Mouse (Mus musculus) limb, embryonic 14.5 days (tissue): ENCODE data around the gene Zfp691. TPM values are rescaled to one million over a fixed set of nuclear protein-coding genes. Genes with fewer than 3 reads are reported as not detected.

ENCODE experiments used
- ATAC-seq: fragments of 200-750 bp; cut with Nextera tagmentation; 2 replicates; pipeline ENCODE4 v1.8.0; 2017; ENCODE audit warnings: low read depth, moderate number of reproducible peaks, moderate TSS enrichment; ENCODE audit not compliant: low FRiP score
- DNase-seq: peaks from one replicate; pipeline ENCODE4 v3.0.0-alpha.2; 2015; ENCODE audit warnings: low spot score
- H3K27ac ChIP-seq: fragments of 300-500 bp; sonication (generic); replicated peaks from 2 replicates; pipeline ENCODE4 v1.5.1; 2014; ENCODE audit warnings: low read depth, mild to moderate bottlenecking, low read length, moderate library complexity, mixed read lengths
- H3K27me3 ChIP-seq: fragments of 300-500 bp; sonication (generic); 2 replicates; pipeline ENCODE4 v1.6.1; 2014; ENCODE audit warnings: low read length, mixed read lengths; ENCODE audit not compliant: control insufficient read depth, insufficient read depth
- H3K36me3 ChIP-seq: fragments of 300-500 bp; sonication (generic); 2 replicates; pipeline ENCODE4 v1.6.1; 2014; ENCODE audit warnings: mild to moderate bottlenecking, low read length, moderate library complexity, mixed read lengths; ENCODE audit not compliant: control insufficient read depth, insufficient read depth
- H3K4me1 ChIP-seq: fragments of 300-500 bp; sonication (generic); 2 replicates; pipeline ENCODE4 v1.6.1; 2014; ENCODE audit warnings: antibody characterized with exemption, low read length, mixed read lengths; ENCODE audit not compliant: control insufficient read depth, insufficient read depth
- H3K4me2 ChIP-seq: fragments of 300-500 bp; sonication (generic); replicated peaks from 2 replicates; pipeline ENCODE4 v1.6.1; 2014; ENCODE audit warnings: low read depth, mild to moderate bottlenecking, low read length, moderate library complexity; ENCODE audit not compliant: severe bottlenecking
- H3K4me3 ChIP-seq: fragments of 300-500 bp; sonication (generic); replicated peaks from 2 replicates; pipeline ENCODE4 v1.5.1; 2014; ENCODE audit warnings: low read length
- H3K9ac ChIP-seq: fragments of 300-500 bp; sonication (generic); 2 replicates; pipeline ENCODE4 v1.6.1; 2014; ENCODE audit warnings: mild to moderate bottlenecking, low read depth, low read length, moderate library complexity; ENCODE audit not compliant: severe bottlenecking
- H3K9me3 ChIP-seq: fragments of 300-500 bp; sonication (generic); 2 replicates; pipeline ENCODE4 v1.6.1; 2016; ENCODE audit warnings: low read length; ENCODE audit not compliant: control insufficient read depth
- POLR2A ChIP-seq: fragments of 200-500 bp; IDR thresholded peaks from 2 replicates; pipeline ENCODE4 v1.8.0; 2012; ENCODE audit warnings: inconsistent platforms, mild to moderate bottlenecking, moderate library complexity, borderline replicate concordance; ENCODE audit not compliant: insufficient read depth, insufficient read length; ENCODE audit errors: extremely low read depth
- WGBS: fragments of 180-500 bp; shearing (Covaris S2); extraction: QIAGEN DNeasy Blood & Tissue Kit; methylation state at CpG from one replicate; pipeline ENCODE4 v1.1.7; 2014; 5-methylcytosine and 5-hydroxymethylcytosine counted together
- microRNA counts: library from miRNA; unstranded; fragments of <30 nt; microRNA quantifications from one replicate; lab custom pipeline; 2016
- microRNA-seq: library from miRNA; unstranded; fragments of <30 nt; microRNA quantifications from one replicate; pipeline ENCODE4, GENCODE M21; 2016
- polyA plus RNA-seq, 2 experiments: library from polyadenylated mRNA; depleted of rRNA in 1 of 2; stranded (reverse) in 1 of 2; unstranded in 1 of 2; fragments of >200 nt; fragmentation: Nextera tagmentation in 1 of 2; extraction: Ambion mirVana in 1 of 2; gene quantifications; 2 replicates each; pipeline versions ENCODE4 v1.2.1 to v1.2.3; 2012 to 2014

The Zfp691 gene
- polyA plus RNA-seq, 2 experiments: 7.2 to 10.6 TPM

GRCm38 (mm10) chr4:119124771-119125273 is 49.2 kb downstream of the Zfp691 start:
- Histone ChIP-seq H3K36me3 (peaks cover 92% of the 10 kb centered on the region), H3K4me3 (no peak overlapping the region), H3K27ac (no peak overlapping the region), H3K4me2 (no peak overlapping the region), H3K27me3 (no peaks in the 10 kb centered on the region), H3K4me1 (no peaks in the 10 kb centered on the region), H3K9ac (no peak overlapping the region), H3K9me3 (no peaks in the 10 kb centered on the region)
- WGBS: 61% methylated on average over 2 of the region's 2 CpGs
- TF ChIP-seq POLR2A: no peak
- DNase-seq (no peak), ATAC-seq (no peak)

DNA sequence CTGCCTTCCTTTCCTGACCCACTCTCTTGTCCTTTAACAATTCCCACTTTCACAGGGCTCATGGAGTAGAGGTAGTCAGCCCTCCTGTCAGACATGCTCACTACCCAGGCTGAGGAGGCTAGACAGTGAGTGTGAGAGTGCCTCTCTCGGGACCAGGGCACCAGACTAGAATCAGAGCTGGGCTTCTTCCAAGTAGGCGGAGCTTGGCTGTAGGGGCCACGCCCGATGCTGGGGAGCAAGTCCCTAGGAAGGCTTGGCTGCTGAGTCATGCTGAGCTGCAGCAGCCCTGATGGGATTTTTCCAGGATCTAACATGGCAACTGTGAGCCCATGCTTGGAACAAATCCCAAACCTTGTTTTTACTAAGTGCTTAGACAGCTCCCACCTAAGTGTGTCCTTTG is 52.7 kb downstream of the Zfp691 start:
- no peak for ATAC-seq
- no peaks in the 10 kb centered on the region for H3K4me1 ChIP-seq
- 56% methylated on average over 4 of the region's 4 CpGs for WGBS

GRCm38 (mm10) chr4:119120095-119120494 is 53.9 kb downstream of the Zfp691 start:
- peaks cover 4% of the 10 kb centered on the region; the same call in 1 of the 2 replicates for H3K4me1 ChIP-seq
- peaks cover 80% of the 10 kb centered on the region for H3K36me3 ChIP-seq
- ATAC-seq (no peak), DNase-seq (no peak)
- no peak overlapping the region for H3K4me2 ChIP-seq
- TF ChIP-seq POLR2A: no peak
- no peak overlapping the region for H3K4me3 ChIP-seq
- H3K9ac ChIP-seq: no peak overlapping the region
- H3K9me3 ChIP-seq: no peaks in the 10 kb centered on the region
- H3K27ac ChIP-seq: no peak overlapping the region
- H3K27me3 ChIP-seq: no peaks in the 10 kb centered on the region
- 76% methylated on average over 6 of the region's 6 CpGs for WGBS

More for the DNA sequence above, 52.7 kb downstream of the Zfp691 start:
- peak; percentile 58 for DNase-seq
- no peak overlapping the region for H3K4me3 ChIP-seq
- H3K36me3 ChIP-seq: peaks cover 82% of the 10 kb centered on the region
- H3K9me3 ChIP-seq: no peaks in the 10 kb centered on the region
- no peak overlapping the region for H3K27ac ChIP-seq
- H3K4me2 ChIP-seq: no peak overlapping the region
- no peak overlapping the region for H3K9ac ChIP-seq
- no peaks in the 10 kb centered on the region for H3K27me3 ChIP-seq
- no peak for TF ChIP-seq POLR2A

MicroRNA genes within 50 kb of the gene (microRNA counts, 519-probe panel; counts per million panel counts)
- microRNA mmu-miR-1957 (lab: Ali Mortazavi, UCI): 1,276 counts per million, percentile 7 among the panel's probes with 10 or more counts

Small RNAs within 50 kb of the gene (microRNA-seq; reads per million reads assigned to microRNA genes)
- gene Mir1957a: not detected

Other genes with a start within 250 kb of the Zfp691 start
- not detected in 2 replicates for gene Olfr1328, start 235.6 kb downstream of the Zfp691 start, polyA plus RNA-seq (2012; rRNA removed)
- gene Olfr1328, start 235.6 kb downstream of the Zfp691 start, polyA plus RNA-seq (2014; fragmentation: Nextera tagmentation; extraction: Ambion mirVana): not detected in 2 replicates
- gene Lao1, start 212.6 kb downstream of the Zfp691 start, polyA plus RNA-seq (2012; rRNA removed): not detected in 2 replicates
- not detected in 2 replicates for gene Lao1, start 212.6 kb downstream of the Zfp691 start, polyA plus RNA-seq (2014; fragmentation: Nextera tagmentation; extraction: Ambion mirVana)
- gene Slc2a1, start 65.5 kb downstream of the Zfp691 start, polyA plus RNA-seq (2012; rRNA removed): 108 and 155 TPM in 2 replicates
- 134 and 141 TPM in 2 replicates for gene Slc2a1, start 65.5 kb downstream of the Zfp691 start, polyA plus RNA-seq (2014; fragmentation: Nextera tagmentation; extraction: Ambion mirVana)
- 1.7 and 2.1 TPM in 2 replicates for gene Ermap, start 15.8 kb upstream of the Zfp691 start, polyA plus RNA-seq (2012; rRNA removed)
- gene Ermap, start 15.8 kb upstream of the Zfp691 start, polyA plus RNA-seq (2014; fragmentation: Nextera tagmentation; extraction: Ambion mirVana): 0.97 and 1.6 TPM in 2 replicates
- gene Svbp, start 21.1 kb upstream of the Zfp691 start, polyA plus RNA-seq (2012; rRNA removed): 109 and 125 TPM in 2 replicates
- gene Svbp, start 21.1 kb upstream of the Zfp691 start, polyA plus RNA-seq (2014; fragmentation: Nextera tagmentation; extraction: Ambion mirVana): 211 and 245 TPM in 2 replicates
- 0.11 and 0.19 TPM in 2 replicates for gene Tmem269, start 44.0 kb upstream of the Zfp691 start, polyA plus RNA-seq (2012; rRNA removed)
- not detected in 2 replicates for gene Tmem269, start 44.0 kb upstream of the Zfp691 start, polyA plus RNA-seq (2014; fragmentation: Nextera tagmentation; extraction: Ambion mirVana)
- 17.2 and 17.6 TPM in 2 replicates for gene AU022252, start 58.5 kb upstream of the Zfp691 start, polyA plus RNA-seq (2012; rRNA removed)
- gene AU022252, start 58.5 kb upstream of the Zfp691 start, polyA plus RNA-seq (2014; fragmentation: Nextera tagmentation; extraction: Ambion mirVana): 31.9 and 33.9 TPM in 2 replicates
- 162 and 200 TPM in 2 replicates for gene P3h1, start 58.7 kb upstream of the Zfp691 start, polyA plus RNA-seq (2012; rRNA removed)
- gene P3h1, start 58.7 kb upstream of the Zfp691 start, polyA plus RNA-seq (2014; fragmentation: Nextera tagmentation; extraction: Ambion mirVana): 93.2 and 98.0 TPM in 2 replicates
- 0.38 and 0.59 TPM in 2 replicates for gene Cldn19, start 81.2 kb upstream of the Zfp691 start, polyA plus RNA-seq (2012; rRNA removed)
- gene Cldn19, start 81.2 kb upstream of the Zfp691 start, polyA plus RNA-seq (2014; fragmentation: Nextera tagmentation; extraction: Ambion mirVana): 0.10 and 0.91 TPM in 2 replicates
- gene Ybx1, start 120.4 kb upstream of the Zfp691 start, polyA plus RNA-seq (2012; rRNA removed): 410 and 546 TPM in 2 replicates
- 757 and 793 TPM in 2 replicates for gene Ybx1, start 120.4 kb upstream of the Zfp691 start, polyA plus RNA-seq (2014; fragmentation: Nextera tagmentation; extraction: Ambion mirVana)
- gene Ppih, start 146.4 kb upstream of the Zfp691 start, polyA plus RNA-seq (2012; rRNA removed): 65.0 and 81.4 TPM in 2 replicates
- gene Ppih, start 146.4 kb upstream of the Zfp691 start, polyA plus RNA-seq (2014; fragmentation: Nextera tagmentation; extraction: Ambion mirVana): 87.9 and 88.5 TPM in 2 replicates
- 2.5 TPM in 2 replicates for gene Ccdc30, start 241.3 kb upstream of the Zfp691 start, polyA plus RNA-seq (2012; rRNA removed)
- gene Ccdc30, start 241.3 kb upstream of the Zfp691 start, polyA plus RNA-seq (2014; fragmentation: Nextera tagmentation; extraction: Ambion mirVana): 3.9 and 5.8 TPM in 2 replicates
- gene Ppcs, start 248.2 kb upstream of the Zfp691 start, polyA plus RNA-seq (2012; rRNA removed): 15.3 and 15.5 TPM in 2 replicates
- 28.4 and 29.1 TPM in 2 replicates for gene Ppcs, start 248.2 kb upstream of the Zfp691 start, polyA plus RNA-seq (2014; fragmentation: Nextera tagmentation; extraction: Ambion mirVana)
- gene Zmynd12, start 248.6 kb upstream of the Zfp691 start, polyA plus RNA-seq (2012; rRNA removed): 0.19 and 0.29 TPM in 2 replicates
- 0.22 and 0.29 TPM in 2 replicates for gene Zmynd12, start 248.6 kb upstream of the Zfp691 start, polyA plus RNA-seq (2014; fragmentation: Nextera tagmentation; extraction: Ambion mirVana)